Mouse (Mus musculus): ENCODE results near the gene Homez. TPM values are rescaled to one million over a fixed set of nuclear protein-coding genes. Genes with fewer than 3 reads are reported as not detected.

Gene Homez
- total RNA-seq (2021): 10 to 100 TPM; 12.1 to 18.8 TPM
- 3.5 and 4.1 TPM in 2 replicates for polyA plus RNA-seq (2012; rRNA removed)
- long read RNA-seq, full-length matches to known transcripts: 8 of 9 reads
- long read RNA-seq, partial matches to known transcripts: 0 of 9 reads
- long read RNA-seq, other reads (novel, unspliced or antisense): 1 of 9 reads

DNA sequence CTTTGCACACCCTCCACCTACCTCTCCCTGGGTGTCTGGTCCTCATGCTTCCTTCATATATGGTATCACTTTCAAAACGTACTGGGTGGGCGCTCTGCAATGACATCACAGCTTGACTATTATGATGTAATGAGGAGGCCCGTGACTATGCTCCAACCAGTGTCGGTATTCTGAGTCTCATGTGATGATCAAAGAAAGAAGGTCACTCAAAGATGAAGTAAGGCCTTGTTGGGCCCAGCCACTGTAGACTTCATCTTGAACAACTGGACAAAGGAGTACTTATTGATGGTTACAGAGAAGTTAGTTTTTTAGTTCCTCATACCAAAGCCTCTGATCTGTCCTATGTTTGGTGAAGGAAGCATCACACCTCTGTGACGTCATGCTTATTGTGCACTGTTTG is at the start of gene Homez:
Gene Homez (minus strand): TSS at position 101 of the 400 bp plus-strand sequence.
- no peak for DNase-seq

DNA sequence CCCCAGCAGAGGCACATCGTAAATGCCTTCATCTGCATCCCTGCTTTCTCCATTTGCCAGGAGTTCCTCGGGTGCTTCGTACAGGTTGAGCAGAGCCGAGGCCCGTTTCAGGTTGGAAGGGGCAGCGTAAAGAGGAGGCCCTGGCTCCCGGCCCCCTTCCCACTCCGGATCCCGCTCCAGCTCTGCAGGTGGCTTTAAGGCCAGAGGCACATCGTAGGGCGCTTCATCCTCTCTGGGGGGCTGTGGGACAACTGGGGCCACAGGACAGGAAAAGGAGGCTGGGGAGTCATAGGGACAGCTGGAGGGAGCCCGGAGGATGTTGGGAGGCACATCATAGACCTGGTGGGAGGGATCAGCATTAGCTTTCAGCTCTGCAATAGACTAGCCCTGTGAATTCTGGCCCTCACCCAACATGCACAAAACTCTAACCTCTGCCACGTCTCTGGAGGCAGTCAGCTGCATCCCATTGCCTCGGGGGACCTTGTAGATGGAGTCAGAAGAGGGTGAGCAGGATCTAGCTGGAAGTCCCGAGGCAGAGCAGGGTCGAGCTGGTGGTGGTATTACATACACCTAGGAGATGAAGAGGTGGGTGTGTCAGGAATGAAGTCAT is 49.4 kb upstream of the Homez start:
- DNase-seq: no peak

DNA sequence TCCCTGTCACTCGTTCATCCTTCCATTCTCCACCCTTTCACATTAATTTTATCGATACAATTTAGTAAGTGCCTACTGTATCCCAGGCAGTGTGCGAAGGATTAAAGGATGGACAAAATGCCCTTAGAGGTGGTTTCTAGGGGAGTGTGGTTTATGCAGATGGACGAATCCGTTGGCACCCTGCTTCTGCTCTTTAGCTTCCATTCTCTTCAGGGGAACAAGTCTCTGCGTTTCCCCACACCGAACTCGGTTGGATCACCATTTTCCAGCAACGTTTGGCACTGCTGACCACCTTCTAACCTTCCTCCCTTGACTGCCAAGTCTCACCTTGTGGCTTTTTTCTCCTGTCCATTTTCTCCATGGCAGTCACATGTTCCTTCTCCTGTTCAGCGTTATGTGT is 42.6 kb upstream of the Homez start:
- no peak for DNase-seq

DNA sequence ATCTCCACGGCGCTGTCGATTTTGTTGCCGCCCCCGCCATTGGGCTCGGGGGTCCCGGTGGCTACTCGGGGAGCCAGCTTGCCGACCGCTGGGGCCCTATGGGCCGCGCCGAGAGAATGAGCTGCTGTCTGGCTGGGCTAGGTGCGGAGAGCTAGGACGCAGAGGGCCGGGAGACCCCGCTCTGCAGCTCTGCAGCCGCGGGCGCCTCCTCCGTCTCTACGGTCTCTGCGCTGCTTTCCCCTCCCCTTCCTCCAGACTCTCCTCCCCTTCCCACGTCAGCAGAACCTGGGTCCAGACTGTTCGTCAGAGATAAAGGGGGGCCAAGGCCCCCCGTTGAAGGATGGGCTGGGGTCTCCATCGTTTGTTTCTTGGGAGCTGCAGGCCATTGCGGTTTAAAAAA is 42.1 kb upstream of the Homez start, which contains the start of gene Slc22a17:
Gene Slc22a17 (minus strand): TSS at position 247 of the 400 bp plus-strand sequence.
- peak; percentile 83 for DNase-seq

DNA sequence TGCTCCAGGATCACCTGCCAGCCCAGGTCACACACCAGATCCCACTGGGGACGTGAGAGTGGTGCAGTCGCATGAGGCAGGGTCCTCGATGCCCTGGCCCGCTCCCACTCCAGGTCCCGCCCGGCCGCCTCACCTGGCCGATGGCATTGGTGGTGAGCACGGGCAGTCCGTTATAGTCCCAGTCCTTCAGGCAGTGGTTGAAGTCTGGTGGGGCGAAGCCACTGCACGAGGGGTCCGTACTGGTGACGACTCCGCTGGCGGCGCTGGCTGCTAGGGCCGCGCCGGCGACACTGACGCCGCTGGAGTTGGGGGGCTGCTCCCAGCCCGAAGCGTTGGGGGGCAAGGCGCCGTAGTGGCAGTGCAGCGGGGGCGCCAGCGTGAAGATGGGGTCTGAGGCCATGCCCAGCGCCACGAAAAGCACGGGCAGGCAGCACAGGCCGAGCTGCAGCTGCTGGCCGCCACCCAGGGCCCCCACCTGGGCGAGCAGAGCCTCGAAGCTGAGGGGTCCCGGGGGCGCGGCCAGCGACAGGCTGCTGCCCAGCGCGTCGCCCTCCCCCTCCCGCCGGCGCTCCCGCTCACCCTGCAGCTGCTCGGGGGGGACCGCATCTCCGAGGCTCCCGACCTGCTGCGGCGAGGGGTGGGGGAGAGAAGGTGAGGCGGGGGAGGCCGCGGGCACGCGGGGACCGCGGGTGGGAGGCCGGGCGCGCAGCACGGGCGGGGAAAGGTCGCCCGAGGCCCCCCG is 41.5 kb upstream of the Homez start:
- DNase-seq: no peak

DNA sequence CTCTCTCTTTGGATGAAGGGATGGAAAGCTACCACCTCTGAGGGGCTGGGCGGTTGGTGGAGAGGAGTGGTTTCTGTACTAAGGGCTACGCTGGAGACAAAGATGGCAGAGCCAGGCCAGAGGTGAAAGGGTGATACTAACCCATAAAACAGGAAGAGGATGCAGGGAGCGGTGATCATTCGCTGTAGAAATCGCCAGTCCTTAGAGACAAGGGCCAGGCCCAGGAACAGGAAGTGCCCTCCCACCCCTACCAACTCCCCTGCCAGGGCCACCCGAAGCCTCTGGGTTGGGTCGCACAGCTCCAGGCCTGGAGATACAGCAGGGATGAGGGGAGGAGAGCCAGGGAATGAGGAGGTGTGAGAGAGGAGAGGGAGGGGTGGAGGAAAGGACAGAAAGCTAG is 37.9 kb upstream of the Homez start:
- no peak for DNase-seq

DNA sequence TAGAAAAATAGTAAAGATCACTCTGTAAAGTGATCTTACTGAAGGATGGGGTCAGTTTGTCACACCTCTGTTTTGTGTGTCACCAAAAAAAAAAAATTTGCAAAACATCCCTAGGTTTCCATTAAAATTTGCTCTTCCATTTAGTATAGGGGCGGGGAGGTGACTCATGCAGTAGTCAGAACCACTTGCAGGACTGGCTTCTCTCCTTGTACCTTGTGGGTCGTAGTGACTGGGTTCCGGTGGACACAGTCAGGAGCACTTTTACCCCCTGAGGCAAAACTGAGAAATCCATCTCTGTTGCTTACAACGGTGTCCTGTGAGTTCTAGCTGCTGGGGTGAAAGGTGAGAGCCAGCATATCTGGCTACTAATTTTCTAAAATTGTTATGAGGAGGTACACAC is 32.9 kb upstream of the Homez start:
- no peak for DNase-seq

DNA sequence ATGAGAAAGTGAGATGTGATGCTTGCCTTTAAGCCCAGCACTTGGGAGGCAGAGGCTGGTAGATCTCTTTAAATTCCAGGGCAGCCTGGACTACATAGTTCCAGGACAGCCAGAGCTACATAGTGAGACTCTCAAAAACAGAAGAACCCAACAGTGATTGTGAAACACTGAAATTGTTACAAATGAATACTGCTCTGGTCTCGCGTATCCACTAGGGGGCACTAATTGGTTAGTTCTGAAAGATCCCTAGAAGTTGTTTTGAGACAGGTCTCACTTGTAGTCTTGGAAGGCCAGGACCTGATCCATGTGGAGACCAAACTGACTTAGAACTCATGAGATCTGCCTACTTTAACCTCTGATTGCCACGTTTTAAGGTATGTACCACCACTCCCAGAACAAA is 29.6 kb upstream of the Homez start:
- DNase-seq: peak; percentile 72

DNA sequence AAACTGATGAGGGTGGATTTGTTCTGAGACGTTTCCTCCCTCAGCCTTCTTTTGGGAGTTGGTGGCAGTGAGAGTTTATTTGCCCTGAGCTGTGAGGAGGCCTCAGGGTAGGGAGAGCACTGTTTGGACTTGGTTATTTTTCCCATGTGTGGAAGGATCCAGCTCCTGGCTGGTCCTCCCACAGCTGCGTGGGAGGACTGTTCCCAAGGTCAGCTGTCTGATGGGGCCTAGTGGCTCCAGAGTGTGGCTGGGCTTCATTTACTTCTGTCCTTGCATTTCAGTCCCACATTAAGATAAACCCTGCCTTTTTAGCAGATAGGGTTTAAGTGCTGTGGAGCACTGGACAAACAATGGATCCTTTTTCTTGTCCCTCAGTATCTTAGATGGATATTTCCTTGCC is 26.7 kb upstream of the Homez start:
- peak; percentile 54 for DNase-seq

DNA sequence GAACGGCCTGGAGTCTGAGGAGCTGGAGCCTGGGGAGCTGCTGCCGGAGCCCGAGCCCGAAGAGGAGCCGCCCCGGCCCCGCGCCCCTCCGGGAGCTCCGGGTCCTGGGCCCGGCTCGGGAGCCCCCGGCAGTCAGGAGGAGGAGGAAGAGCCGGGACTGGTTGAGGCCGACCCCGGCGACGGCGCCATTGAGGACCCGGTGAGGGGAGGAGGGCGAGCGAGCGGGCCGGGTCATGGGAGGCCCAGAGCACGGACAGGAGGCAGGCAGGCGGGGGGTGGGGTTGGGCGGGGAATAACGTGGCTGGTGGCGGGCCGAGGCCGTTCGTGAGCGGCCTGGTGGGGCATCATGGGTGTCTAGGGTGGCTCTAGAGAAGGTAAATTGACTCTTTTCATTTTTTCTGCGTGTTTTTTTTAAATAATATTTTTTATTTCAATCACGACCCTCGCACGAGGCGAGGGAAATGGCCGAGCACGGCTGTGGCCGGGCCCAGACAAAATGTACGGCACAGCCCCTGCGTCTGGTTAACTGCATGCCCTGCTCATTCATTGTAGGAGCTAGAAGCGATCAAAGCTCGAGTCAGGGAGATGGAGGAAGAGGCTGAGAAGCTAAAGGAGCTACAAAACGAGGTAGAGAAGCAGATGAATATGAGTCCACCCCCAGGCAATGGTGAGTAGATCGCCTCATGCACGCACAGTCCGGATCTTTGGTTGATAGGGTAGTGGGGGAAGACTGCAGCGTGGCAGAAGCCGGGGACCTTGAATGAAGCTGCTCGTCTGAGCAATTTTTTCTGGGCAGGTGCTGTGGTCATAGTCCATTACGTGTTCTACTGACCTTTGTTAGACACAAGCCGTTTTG is 23.8 kb upstream of the Homez start:
- DNase-seq: peak; percentile 85

DNA sequence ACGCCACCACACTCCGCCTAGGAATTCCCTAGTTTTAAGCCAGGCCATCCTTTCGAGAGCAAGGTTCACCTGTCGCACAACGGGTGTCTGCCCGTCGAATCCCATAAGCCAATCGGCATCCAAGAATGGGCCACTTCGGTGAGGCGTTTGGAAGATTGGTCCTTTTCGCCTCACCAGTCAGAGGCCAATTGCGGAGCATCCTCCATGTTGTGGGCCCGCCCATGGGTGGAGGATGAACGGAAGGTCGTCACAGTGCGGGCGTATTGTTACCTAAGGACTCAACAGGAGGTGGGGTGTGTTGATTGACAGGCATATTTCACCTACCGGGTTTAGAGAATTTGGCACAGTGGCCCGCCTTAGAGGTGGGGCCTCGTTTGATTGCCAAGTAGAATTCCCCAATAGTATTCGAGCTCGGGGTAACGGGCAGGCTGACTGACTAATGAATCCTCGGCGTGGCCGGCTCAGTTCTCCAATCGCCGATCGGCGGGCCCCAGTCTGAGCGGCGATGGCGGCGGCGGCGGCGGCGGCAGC is 23.0 kb upstream of the Homez start:
- peak; percentile 99 for DNase-seq

DNA sequence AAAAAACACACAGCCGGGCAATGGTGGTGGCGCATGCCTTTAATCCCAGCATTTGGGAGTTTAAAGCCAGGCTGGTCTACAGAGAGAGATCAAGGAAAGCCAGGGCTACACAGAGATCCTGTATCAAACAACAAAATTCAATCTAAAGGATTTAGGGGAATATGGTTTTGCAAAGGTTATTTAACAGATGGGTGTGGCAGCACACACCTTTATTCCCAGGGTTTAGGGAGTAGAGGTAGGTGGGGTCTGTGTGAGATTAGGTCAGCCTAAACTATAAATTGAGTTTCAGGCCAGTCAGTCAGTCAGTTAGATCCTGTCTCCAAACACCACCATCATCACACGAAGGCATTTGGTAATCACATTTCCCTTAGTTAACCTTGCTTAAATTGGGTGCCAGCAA is 21.4 kb upstream of the Homez start, which contains the start of gene Pabpn1:
Gene Pabpn1 (plus strand): TSS at position 301 of the 400 bp plus-strand sequence.
- DNase-seq: no peak

DNA sequence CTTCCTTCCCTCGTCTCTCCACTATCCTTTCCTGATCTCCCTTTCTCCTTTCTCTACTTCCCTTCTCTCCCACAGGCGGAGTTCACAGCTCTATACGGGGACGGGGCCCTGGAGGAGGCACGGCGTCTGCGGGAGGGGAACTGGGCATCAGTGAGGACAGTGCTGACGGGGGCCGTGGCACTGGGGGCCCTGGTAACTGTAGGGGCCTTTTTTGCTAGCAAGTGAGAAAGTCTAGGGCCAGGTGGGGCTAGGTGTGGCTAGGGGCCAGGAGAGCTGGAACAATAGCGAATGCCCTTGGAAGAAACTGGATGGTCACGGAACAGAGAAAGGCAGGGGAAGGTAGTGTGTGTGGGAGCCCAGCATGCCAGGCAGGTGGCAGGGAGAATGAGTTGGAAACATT is 14.5 kb upstream of the Homez start:
- no peak for DNase-seq

DNA sequence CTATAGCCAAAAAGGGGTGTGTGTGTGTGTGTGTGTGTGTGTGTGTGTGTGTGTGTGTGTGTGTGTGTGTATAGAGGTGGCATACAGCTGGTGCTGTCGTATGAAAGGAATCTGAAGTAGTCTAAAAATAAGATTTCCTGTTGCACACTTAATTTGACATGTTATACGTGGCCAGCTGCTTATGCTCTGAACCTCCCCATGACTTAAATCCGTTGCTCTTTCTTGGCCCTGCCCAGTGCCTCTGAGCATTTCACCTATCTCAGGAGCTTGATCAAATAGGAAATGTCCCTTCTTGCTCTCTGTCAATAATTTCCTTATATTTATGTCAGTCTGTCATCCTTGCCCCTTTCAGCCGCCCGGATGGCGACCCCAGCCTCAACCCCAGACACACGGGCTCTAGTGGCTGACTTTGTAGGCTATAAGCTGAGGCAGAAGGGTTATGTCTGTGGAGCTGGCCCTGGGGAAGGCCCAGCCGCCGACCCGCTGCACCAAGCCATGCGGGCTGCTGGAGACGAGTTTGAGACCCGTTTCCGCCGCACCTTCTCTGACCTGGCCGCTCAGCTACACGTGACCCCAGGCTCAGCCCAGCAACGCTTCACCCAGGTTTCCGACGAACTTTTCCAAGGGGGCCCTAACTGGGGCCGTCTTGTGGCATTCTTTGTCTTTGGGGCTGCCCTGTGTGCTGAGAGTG is 13.4 kb upstream of the Homez start:
- DNase-seq: no peak

DNA sequence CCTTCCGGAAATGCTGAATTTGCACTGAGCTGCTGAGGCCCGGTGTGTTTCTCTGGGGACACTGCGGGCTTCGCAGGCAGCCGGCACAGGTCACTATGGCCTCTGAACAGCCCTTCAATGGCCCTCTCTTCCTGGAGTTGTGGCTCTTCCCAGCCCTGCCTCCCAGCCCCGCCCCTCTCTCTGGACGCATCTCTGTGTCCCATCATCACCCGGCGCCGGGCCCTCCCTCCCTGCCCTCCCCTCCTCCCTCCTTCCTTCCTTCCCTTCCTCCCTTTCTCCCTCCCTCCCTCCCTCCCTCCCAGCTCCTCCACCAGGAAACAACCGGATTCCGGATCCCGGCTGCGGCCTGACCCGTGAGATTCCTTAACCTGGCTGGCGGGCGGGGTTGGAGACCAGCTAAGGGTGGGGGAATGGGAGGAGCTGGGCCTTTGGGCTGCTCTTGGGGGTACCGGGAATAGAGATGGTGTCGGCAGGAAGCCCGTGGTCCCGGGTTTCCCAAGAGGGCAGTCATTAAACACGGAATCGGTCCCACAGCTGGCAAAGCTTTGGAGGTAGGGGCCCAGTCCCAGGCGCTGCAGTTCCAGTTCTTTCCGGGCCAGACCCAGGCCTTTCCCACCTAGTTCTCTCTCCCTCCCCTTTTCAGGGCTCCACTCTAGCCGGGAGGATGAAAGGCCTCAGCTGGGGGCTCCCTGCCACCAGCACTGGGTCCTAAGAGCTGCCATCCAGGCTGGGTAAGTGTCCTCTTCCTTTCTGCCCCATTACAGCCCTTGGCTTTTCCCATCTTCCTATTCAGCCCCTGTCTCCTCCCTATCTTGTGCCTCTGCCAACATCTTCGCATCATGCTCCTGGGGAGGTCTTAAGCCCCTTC is 12.6 kb upstream of the Homez start, which contains the start of the genes Bcl2l2 and Gm20521:
Gene Bcl2l2 (plus strand): TSS at position 224 of the 868 bp plus-strand sequence.
Gene Gm20521 (plus strand): TSS at position 288 of the 868 bp plus-strand sequence.
- DNase-seq: peak; percentile 92

DNA sequence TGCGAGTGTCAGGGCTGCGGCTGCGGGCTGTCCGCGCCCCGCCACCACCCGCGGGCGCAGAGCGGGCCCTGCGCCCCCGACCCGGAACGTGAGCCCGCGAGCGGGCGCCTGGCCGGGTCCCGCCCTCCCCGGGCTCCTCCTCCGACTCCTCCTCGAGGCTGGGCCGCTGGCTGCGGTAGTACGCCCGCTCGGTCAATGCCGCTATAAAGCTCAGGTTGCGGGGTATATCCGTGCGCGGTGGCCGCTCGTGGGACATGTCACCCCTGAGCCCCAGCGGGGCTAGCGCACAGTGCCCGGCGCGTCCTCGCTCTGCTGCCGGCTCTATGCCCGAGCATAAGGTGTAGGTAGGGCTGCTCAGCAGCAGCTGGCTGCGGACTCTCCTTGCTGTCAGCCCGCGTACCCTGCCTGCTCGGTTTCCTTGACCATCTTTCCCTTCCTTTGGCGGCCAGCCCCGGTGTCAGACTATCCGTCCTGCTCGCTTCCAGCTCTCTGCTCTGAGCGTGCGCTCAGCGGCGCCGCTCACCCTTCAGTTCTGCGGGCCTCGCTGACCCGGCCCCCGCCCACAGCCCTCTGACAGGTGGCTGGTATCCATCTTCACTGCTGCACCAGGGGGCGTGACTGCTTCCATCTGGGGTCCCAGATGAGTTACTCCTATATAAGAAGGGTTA is 6.4 kb upstream of the Homez start, which contains the start of gene Ppp1r3e:
Gene Ppp1r3e (minus strand): TSS at position 503 of the 668 bp plus-strand sequence.
- DNase-seq: peak; percentile 91

DNA sequence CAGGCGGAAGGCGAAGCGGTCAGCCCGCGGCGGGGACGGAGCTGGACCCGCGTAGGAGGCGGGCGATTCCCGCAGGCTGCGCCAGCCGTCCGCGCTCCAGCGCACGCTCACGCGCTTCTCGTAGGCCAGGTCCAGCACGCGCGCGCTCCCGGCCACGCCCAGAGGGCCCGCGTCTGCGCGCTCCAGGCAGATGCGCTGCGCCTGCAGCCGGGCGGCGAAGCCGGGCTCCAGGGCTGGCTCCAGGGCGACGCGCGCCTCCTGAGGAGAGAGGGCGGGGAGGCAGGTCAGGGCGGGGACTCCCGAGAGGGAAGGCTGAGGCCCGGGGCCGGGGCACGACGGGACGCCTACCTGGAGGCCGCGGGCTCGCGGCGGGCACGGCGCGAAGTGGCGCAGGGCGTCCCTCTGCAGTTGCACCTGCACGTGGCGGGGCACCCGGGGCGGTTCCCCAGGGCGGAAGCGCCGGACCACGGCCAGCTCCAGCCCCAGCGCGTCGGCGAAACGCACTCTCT is 5.8 kb upstream of the Homez start:
- peak; percentile 97 for DNase-seq

DNA sequence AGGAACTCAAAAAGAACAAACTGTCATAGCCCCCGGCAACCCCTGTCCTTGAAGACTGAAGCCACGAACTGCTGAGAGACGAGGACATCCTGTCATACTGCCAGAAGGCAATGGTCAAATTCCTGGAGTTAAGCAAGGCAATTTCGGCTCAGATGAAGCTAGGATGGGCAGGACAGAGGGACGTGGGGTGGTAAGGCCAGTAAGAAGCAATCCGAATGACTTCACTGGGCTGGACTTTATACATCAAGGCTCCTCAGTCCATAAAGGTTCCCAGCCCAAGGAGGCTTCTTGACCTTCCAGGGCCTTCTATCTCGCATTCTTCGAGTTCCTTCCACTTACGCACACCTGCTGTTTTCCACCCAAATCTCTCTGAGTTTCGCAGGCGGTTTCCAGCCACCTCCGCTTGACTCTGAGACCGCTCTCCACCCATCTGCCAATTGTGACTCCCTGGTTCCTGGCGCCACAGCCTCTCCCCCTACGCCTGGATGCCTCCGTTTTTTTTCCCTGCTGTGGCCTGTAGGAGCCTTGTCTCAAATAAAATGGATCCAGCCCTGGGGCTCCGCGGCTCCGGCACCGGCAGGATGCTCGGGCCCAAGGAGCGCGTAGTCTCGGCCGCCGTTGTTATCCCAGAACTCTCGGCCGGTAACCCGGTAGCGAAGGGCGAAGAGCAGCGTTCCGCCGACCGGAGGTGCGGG is 5.2 kb upstream of the Homez start:
- DNase-seq: no peak

DNA sequence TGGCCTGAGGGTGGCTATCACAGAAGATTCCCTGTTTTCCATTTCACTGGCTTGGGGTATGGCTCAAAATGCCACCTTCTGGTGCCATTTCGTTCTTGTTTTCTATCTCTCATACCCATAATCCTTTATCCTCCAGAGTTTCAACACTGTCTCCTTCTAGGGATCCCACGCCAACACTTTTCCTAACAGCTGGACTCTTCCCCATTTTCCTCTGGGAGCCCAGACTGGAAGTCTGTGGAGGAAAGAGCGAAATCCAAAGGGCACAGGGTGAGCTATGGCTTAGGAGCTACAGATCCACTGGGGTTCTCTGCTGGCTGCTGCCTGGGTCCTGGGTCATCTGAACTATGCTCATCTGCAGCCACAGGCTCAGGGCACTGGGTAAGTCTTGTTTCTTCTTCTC is 3.4 kb upstream of the Homez start:
- no peak for DNase-seq
